Mouse (Mus musculus) MEL-GATA-1-ER (cell line): ENCODE measurements around the gene Adamts7.

Experiments
- DNase-seq: peaks from one replicate; pipeline ENCODE4 v3.0.0-alpha.2; 2012; ENCODE audit warnings: low read depth; ENCODE audit errors: extremely low read depth

The Adamts7 gene

GRCm38 (mm10) chr9:90233906-90234419 is 71.1 kb downstream of the Adamts7 start:
- DNase-seq, result no peak

- DNase-seq, result no peak
Observed at GRCm38 (mm10) chr9:90234786-90235185, 71.9 kb downstream of the Adamts7 start.

DNA sequence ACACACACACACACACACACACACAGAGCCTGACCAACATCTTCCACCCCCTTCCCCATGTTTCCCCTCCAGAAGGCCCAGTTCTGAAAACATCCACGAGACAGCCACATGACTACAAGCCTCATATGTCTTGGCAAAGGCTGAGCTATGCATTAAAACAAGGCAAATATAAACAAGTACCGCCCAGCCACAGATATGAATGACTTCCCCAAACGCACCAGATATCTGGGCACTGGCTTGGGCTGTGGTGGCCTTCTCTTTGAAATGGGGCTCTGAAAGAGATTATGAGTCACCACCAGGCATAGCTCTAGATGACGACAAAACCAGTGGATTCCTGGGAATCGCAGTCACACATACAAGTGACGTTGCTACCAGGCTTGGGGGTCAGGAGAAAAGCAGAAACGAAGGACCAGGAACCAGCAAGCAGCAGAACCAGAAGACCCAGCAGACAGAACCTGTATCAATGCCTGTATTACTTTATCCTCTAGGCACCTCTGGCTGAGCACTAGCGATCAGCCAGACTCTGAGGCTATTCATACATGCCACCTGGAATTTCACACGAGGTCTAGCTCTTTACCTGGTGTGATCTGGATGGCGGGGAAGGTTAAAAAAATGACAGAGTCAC is 72.5 kb downstream of the Adamts7 start:
- DNase-seq, result peak; percentile 92

DNA sequence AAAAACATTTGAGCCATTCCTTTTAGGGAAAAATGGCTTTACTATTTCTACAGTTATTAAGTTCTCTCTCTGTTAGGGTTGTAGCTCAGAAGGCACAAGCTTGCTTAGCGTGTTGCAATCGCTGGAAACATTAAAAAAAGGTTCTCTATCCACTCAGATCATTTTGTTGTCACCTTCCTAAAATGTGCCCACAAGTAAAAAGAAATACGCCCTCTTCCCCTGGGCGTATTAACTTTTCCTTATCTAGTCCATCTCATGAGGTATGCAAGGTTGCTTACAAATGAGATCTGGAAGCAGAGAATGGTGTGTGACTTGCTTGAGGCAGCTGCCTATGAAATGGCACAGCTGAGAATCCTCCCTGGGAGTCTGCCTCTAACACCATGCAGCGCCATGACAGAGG is 73.9 kb downstream of the Adamts7 start:
- no peak for DNase-seq

GRCm38 (mm10) chr9:90237232-90238062 is 74.6 kb downstream of the Adamts7 start:
- peak; percentile 96 for DNase-seq

GRCm38 (mm10) chr9:90240560-90240959 is 77.7 kb downstream of the Adamts7 start:
- DNase-seq, result no peak

GRCm38 (mm10) chr9:90241041-90241440 is 78.2 kb downstream of the Adamts7 start:
- no peak for DNase-seq

GRCm38 (mm10) chr9:90241618-90242017 is 78.7 kb downstream of the Adamts7 start:
- DNase-seq, result peak; percentile 68

DNA sequence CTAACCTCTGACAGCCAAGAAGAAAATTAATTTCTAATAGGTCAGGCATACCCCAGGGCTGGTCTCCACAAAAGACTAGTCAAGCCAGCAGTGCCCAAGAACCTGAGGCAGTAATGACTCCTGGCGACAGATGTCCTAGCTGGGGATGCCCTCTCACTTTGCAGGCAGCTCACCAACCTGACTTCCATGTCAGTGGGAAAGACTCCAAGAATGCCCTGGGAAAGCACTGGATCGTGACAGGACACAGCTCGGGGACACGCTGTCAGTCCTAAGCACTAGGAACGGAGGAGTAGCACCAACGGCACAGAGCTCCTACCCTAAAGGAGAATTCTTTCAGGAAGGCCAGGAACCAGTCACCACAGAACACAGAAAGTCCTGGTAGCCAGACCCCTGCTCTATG is 79.4 kb downstream of the Adamts7 start:
- no peak for DNase-seq

DNA sequence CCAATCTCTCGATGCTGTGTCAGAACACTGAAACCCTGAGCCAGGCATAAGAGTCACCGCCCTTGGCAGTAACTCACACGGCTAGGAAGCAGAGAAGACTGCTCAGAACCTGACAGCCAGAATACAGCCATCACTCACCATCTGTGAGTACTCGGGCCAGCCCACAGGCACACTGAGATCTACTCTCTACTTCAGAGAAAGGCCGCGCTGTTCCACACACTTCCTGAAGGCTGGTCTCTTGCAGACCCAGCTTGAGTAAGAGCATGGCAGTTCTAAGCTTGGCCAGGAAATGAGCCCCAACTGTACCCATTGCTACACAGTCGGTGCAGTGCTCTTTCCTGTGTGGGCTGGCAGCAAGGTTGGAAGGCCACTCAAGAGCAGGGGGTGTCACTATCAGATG is 80.0 kb downstream of the Adamts7 start:
- DNase-seq, result no peak

- DNase-seq, result no peak
Observed at GRCm38 (mm10) chr9:90244301-90245151, 81.7 kb downstream of the Adamts7 start.

DNA sequence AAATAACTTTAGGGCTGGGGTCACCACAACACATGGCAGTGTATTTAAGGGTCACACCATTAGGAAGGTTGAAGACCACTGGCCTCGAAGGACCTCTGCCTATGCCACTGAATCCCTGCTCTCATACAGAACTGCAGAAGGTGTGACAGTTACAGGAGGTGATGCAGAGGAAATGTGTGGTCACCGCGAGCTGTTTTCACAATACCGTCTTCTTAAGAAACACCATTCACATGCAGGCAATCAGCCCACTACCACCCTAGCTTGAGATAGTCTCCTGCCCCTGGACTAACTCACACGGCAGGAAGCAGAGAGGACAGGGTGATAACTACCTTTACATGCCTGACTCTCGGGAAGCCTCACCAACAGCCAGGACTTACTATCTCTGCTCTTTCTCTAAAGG is 82.3 kb downstream of the Adamts7 start:
- no peak for DNase-seq

GRCm38 (mm10) chr9:90245781-90246180 is 82.9 kb downstream of the Adamts7 start:
- no peak for DNase-seq

GRCm38 (mm10) chr9:90247316-90247715 is 84.4 kb downstream of the Adamts7 start:
- DNase-seq, result no peak

DNA sequence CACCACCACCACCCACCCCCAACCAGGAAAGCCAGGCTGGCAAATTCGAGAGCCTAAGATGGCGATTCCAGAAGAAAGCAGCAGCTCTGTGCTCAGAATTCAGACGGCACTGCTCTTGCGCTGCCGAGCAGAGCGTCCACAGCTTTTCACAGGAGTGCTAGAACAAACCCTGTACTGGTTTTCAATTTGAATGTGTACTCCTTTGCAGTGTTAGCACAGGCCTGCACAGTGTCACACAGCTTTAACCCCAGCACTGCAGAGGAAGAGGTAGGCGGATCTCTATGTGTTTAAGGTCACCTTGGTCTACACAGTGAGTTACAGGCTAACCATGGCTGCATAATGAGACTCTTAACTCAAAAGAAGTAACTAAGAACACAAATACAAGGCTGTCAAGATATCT is 85.5 kb downstream of the Adamts7 start:
- no peak for DNase-seq

DNA sequence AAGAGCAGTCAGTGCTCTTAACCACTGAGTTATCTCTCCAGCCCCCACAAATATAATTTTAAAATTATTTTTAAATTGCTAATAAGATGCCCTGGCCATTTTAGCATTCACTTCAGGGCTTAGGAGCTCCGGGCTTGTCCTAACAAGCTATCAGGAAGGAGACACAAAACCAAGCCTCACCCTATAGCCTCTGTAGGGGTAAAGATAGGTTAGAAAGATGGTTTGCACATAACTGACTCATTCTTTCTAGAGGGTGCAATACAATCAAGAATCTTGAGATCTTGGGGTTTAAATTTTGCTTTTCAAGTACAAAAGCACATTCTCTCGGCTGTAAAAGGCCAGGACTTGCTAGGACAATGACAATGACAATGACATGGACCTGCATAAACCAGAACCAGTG is 86.2 kb downstream of the Adamts7 start:
- DNase-seq, result no peak

DNA sequence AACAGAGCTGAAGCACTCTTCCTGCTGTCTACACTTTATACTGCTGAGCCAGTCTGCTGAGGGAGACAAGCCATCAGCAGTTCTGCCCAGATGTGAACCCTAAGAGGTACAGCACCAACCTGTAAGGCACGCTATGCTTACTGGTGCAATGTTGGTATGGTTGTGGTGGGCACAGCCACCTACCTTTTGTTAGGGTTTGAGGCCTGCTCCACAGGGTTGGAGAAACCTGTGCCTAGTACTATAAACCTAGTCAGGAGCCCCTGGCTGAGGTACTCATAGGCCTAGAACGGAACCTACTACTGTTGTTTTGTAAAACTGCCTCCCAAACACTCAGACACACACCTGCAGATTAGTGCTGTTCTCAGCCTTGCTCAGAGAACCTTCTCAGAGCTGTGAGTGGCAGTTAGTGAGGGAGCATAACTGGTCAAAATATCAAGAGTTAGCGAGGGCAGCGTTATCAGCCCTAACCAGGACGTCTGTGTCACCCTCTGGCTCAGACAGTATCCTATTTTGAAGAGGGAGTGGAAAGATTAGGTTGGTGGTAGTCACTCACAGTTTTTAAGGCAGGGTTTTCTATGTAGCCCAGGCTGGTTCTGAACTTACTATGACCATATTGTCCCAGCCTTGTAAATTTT is 87.4 kb downstream of the Adamts7 start:
- peak; percentile 87 for DNase-seq

- no peak for DNase-seq
Observed at GRCm38 (mm10) chr9:90250964-90251750, 88.3 kb downstream of the Adamts7 start.

DNA sequence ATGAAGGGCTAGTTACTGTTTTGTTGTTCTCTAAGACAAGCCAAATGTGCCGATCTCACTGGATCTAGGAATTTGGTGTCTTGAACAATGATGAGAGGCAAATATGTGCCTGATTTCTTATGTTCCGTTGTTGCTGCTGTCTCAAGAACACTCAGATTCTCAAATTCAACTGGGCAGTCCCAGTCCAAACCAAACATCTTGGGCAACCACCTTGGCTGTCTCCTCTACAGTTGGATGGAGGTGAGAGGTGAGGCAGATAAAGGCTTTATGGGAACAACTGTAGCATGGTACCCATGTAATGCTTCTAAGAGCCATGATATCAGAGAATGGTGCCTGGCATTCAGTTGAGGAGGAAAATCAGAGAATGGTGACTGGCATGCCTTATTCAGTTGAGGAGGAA is 90.3 kb downstream of the Adamts7 start:
- DNase-seq, result no peak

GRCm38 (mm10) chr9:90255844-90256405 is 93.1 kb downstream of the Adamts7 start:
- DNase-seq, result no peak
